Mouse (Mus musculus) urinary bladder, postnatal 25 days (tissue): Measurements from ENCODE around the gene Arhgef6.

Source experiments
- DNase-seq: peaks from one replicate; pipeline ENCODE4 v3.0.0; 2022; ENCODE audit warnings: low spot score

Arhgef6 gene

GRCm38 (mm10) chrX:57196319-57196718, 142.2 kb downstream of the Arhgef6 start:
- no peak for DNase-seq

- DNase-seq = no peak
These were observed 149.2 kb downstream of the Arhgef6 start for GRCm38 (mm10) chrX:57189335-57189734.

- DNase-seq = no peak
These were observed 151.2 kb downstream of the Arhgef6 start for GRCm38 (mm10) chrX:57187301-57187700.

GRCm38 (mm10) chrX:57183359-57183758, 155.2 kb downstream of the Arhgef6 start:
- DNase-seq = no peak

GRCm38 (mm10) chrX:57182470-57182869, 156.1 kb downstream of the Arhgef6 start:
- no peak for DNase-seq
